Mouse (Mus musculus) intestine, postnatal 0 days (tissue): ENCODE measurements at regions not wholly inside any gene's neighbourhood (a gene's known extent, or its start where the extent isn't known, plus 50 kb on each side); places are given as distances from the start of the nearest gene placed in this dataset.
"Not testable (repeated sequence)": the region's sequence is repeated elsewhere in the genome, so short reads cannot be mapped to it uniquely, and the experiment has no call there.

Experiments
- ATAC-seq: fragments of 200-750 bp; cut with Nextera tagmentation; 2 replicates; pipeline ENCODE4 v1.8.0; 2017; ENCODE audit warnings: mild to moderate bottlenecking, moderate TSS enrichment, moderate library complexity
- H3K27ac ChIP-seq: fragments of 300-500 bp; sonication (generic); 2 replicates; pipeline ENCODE4 v1.5.1; 2014; ENCODE audit warnings: mild to moderate bottlenecking, low read depth, low read length, moderate library complexity
- H3K27me3 ChIP-seq: fragments of 300-500 bp; sonication (generic); replicated peaks from 2 replicates; pipeline ENCODE4 v1.6.1; 2014; ENCODE audit warnings: low read length, mixed read lengths; ENCODE audit not compliant: control insufficient read depth, insufficient read depth
- H3K36me3 ChIP-seq: fragments of 300-500 bp; sonication (generic); 2 replicates; pipeline ENCODE4 v1.6.1; 2014; ENCODE audit warnings: mild to moderate bottlenecking, moderate library complexity; ENCODE audit not compliant: control insufficient read depth, insufficient read depth
- H3K4me1 ChIP-seq: fragments of 300-500 bp; sonication (generic); replicated peaks from 2 replicates; pipeline ENCODE4 v1.6.1; 2014; ENCODE audit warnings: antibody characterized with exemption, low read length, mixed read lengths; ENCODE audit not compliant: control insufficient read depth, insufficient read depth
- H3K4me2 ChIP-seq: fragments of 300-500 bp; sonication (generic); replicated peaks from 2 replicates; pipeline ENCODE4 v1.6.1; 2014; ENCODE audit warnings: low read depth, mild to moderate bottlenecking, moderate library complexity
- H3K4me3 ChIP-seq: fragments of 300-500 bp; sonication (generic); 2 replicates; pipeline ENCODE4 v1.5.1; 2014; ENCODE audit warnings: low read depth, low read length
- H3K9ac ChIP-seq: fragments of 300-500 bp; sonication (generic); 2 replicates; pipeline ENCODE4 v1.6.1; 2014; ENCODE audit warnings: mild to moderate bottlenecking, low read depth, low read length
- H3K9me3 ChIP-seq: fragments of 300-500 bp; sonication (generic); 2 replicates; pipeline ENCODE4 v1.6.1; 2016; ENCODE audit warnings: mixed run types; ENCODE audit not compliant: control insufficient read depth
- CTCF ChIP-seq: sonication (generic); IDR thresholded peaks from 2 replicates; pipeline ENCODE4 v1.5.1; 2016; ENCODE audit warnings: low read depth, mild to moderate bottlenecking, control low read depth, antibody characterized with exemption, moderate library complexity
- WGBS: fragments of 180-500 bp; shearing (Covaris S2); extraction: QIAGEN DNeasy Blood & Tissue Kit; methylation state at CpG from one replicate; pipeline ENCODE4 v1.1.7; 2014; 5-methylcytosine and 5-hydroxymethylcytosine counted together

DNA sequence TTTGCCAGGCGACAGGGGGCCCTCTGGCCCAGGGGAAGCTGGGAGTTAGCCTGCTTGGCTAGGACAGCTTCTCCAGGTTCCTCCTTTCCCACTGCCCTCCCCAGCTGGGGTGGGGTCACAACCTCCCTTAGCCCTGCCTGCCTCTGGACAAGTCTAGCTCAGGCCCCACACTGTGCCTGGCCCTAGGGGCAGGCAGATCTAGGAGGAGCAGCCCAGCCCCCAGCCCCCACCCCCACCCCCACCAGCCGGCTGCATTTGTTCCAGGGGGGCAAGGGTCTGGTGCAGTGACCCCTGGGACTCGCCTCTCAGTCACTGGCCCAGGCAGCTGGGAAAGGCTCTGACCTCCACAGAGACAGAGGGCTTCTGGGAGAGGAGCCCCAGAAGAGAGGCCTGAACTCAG lies 381.9 kb downstream of the Sox9 start:
- H3K27ac ChIP-seq, result no peak overlapping the region
- ATAC-seq, result no peak
- TF ChIP-seq CTCF, result no peak
- H3K9me3 ChIP-seq, result no peaks in the 10 kb centered on the region
- no peak overlapping the region for H3K9ac ChIP-seq
- no peak overlapping the region for H3K4me3 ChIP-seq
- WGBS, result 73% methylated on average over 3 of the region's 3 CpGs
- H3K27me3 ChIP-seq, result no peaks in the 10 kb centered on the region
- no peak overlapping the region for H3K4me2 ChIP-seq
- no peaks in the 10 kb centered on the region; the same call in 1 of the 2 replicates for H3K36me3 ChIP-seq
- H3K4me1 ChIP-seq, result peaks cover 5% of the 10 kb centered on the region; the same call in 1 of the 2 replicates

DNA sequence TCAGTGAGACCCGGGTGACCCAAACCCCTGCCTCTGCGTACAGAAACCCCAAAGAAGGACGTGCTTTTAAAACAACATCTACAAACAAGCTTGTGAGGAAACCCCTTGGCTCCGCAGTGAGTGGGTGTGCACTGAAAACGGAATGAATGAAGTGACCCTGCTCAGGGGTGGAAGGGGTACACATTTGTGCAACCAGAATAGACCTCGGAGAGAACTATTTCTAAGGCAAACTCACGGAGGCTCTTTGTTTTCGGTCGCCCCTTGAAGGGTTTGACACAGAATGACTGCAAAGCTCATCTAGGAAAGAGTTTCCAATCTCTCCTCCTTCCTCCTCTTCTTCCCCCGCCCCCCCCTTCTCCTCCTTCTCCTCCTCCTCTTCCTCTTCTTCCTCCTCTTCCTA lies 382.5 kb downstream of the Sox9 start:
- TF ChIP-seq CTCF, result no peak
- Histone ChIP-seq H3K9me3 (no peaks in the 10 kb centered on the region), H3K4me2 (peak overlapping the region; percentile 67), H3K36me3 (no peaks in the 10 kb centered on the region; the same call in 1 of the 2 replicates), H3K27ac (no peak overlapping the region), H3K9ac (no peak overlapping the region), H3K4me1 (peaks cover 5% of the 10 kb centered on the region; the same call in 1 of the 2 replicates), H3K27me3 (no peaks in the 10 kb centered on the region), H3K4me3 (no peak overlapping the region; the same call in 1 of the 2 replicates)
- no peak for ATAC-seq
- WGBS, result 49% methylated on average over 10 of the region's 10 CpGs

DNA sequence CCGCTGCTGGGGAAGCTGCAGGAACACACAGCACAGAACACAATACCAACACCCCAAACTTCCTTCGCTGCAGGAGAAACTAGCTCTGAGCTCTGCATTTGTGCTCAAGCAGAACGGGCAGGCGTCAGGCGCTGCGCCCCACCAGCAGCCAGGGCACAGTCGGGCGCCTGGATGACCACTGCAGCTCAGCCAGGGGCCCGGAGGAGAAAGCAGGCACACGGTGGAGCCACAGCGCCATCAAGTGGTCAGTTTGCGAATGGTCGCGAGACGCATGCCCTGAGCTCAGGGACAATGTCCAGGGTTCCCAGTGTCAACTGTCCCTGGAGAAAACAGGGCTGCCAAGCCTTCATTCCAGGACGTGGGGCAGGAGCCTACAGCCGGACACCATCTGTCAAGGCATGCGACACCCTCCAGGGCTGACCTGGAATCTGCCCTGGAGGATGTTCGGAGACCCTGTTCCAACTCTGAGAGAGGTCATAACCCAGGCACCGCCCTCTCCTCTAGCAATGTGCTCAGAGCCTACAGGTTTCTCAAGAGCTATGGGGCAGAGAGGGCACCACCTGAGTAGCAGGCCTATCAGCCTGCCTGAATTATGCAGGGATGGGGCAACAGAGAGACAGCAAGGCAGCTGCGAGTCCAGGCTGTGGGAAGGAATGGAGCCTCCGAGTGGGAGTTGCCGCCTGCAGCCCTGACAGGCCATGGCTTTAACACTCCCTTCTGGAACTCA lies 383.2 kb downstream of the Sox9 start:
- peaks cover 5% of the 10 kb centered on the region; the same call in 1 of the 2 replicates for H3K4me1 ChIP-seq
- H3K27me3 ChIP-seq, result no peaks in the 10 kb centered on the region
- TF ChIP-seq CTCF, result peak; percentile 100
- peak overlapping the region; percentile 22; the same call in 1 of the 2 replicates for H3K4me3 ChIP-seq
- no peaks in the 10 kb centered on the region; the same call in 1 of the 2 replicates for H3K36me3 ChIP-seq
- H3K27ac ChIP-seq, result peak overlapping the region; percentile 46
- H3K4me2 ChIP-seq, result peak overlapping the region; percentile 67
- ATAC-seq, result peak; percentile 73
- H3K9ac ChIP-seq, result no peak overlapping the region
- 6% methylated on average over 23 of the region's 23 CpGs for WGBS
- H3K9me3 ChIP-seq, result no peaks in the 10 kb centered on the region

DNA sequence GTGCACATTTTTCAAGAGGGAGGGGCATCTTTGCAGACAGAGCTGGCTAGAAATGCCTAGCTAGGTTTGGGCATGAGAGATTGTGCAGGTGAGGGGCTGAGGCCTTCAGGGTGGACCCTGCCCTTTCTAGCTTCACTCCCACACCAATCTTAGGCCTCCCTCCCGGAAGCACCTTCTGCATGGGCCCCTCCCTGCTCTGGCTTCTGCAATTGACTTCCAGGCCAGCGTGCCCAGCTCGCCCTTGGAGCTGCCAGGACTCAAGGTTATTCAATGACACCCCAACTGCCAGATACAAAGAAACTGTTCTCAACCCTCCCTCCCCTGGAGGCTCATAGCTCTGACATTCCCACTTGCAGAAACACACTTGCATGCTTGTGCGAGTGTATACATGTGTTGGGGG lies 384.5 kb downstream of the Sox9 start:
- TF ChIP-seq CTCF, result no peak
- Histone ChIP-seq H3K4me1 (peaks cover 5% of the 10 kb centered on the region; the same call in 1 of the 2 replicates), H3K4me3 (no peak overlapping the region), H3K27me3 (no peaks in the 10 kb centered on the region), H3K27ac (peak overlapping the region; percentile 41; the same call in 1 of the 2 replicates), H3K36me3 (no peaks in the 10 kb centered on the region; the same call in 1 of the 2 replicates), H3K9ac (no peak overlapping the region), H3K9me3 (no peaks in the 10 kb centered on the region), H3K4me2 (no peak overlapping the region)
- 54% methylated on average over 4 of the region's 4 CpGs for WGBS
- peak; percentile 64 for ATAC-seq

DNA sequence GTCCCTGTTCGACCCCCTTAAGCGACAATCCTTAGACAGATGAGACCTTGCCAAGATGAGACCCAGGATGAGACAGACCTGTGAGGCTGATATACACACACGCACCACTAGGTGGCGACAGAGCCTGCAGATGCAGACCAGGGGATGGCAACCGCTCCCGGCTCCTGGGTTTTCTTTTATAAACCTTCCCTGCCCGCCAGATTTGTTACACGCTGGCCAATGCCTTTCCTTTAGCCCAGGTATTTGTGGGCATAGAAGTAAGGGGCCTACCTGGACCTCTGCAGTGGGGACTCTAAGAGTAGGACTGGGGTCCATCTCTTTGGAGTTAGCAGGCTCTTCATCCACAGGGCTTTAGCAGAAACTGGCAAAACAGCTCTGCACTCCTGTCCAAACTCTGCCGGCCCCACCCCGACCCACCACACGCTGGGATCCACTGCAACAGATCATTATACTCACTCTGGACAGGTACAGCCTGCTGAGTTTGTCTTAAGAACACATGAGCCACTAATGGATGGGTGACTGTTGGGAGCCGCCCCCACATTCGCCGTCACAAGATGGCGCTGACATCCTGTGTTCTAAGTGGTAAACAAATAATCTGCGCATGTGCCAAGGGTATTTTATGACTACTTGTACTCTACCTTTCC lies 390.6 kb downstream of the Sox9 start:
- Histone ChIP-seq H3K9me3 (no peaks in the 10 kb centered on the region), H3K4me3 (peak overlapping the region; percentile 45), H3K4me2 (peak overlapping the region; percentile 62), H3K36me3 (no peaks in the 10 kb centered on the region), H3K4me1 (0 out of 2 replicates have a peak, but pooled peaks cover 3% of the 10 kb centered on the region), H3K27ac (peak overlapping the region; percentile 65), H3K9ac (0 out of 2 replicates have a peak overlapping the region, but pooled peaks have one; percentile 4), H3K27me3 (no peaks in the 10 kb centered on the region)
- 24% methylated on average over 15 of the region's 16 CpGs for WGBS
- TF ChIP-seq CTCF, result peak; percentile 94
- ATAC-seq, result peak; percentile 70

DNA sequence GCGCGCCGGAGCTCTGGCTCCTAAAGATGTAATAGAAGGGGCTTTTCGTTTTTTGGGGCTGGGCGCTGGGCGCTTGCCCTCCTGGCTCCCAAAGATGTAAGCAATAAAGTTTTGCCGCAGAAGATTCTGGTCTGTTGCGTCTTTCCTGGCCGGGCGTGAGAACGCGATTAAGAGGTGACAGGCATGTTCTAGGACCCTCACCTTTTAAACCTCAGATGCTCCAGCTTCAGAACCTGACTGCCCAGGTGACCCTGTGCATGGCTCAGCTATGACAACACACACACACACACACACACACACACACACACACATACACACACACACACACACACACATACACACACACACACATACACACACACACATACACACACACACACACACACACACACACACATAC lies 391.3 kb downstream of the Sox9 start:
- not testable (repeated sequence) for H3K4me1 ChIP-seq, H3K9ac ChIP-seq, H3K4me3 ChIP-seq, H3K27ac ChIP-seq, ATAC-seq, H3K27me3 ChIP-seq, H3K36me3 ChIP-seq, H3K9me3 ChIP-seq
- H3K4me2 ChIP-seq, result peak overlapping the region; percentile 46
- whole genome bisulfite sequencing, result 14% methylated on average over 12 of the region's 12 CpGs
